Mouse (Mus musculus): ENCODE data around the gene Slf2. TPM values are rescaled to one million over a fixed set of nuclear protein-coding genes. Genes with fewer than 3 reads are reported as not detected.

The Slf2 gene
- 10 to 100 TPM; 40.1 to 41.9 TPM for total RNA-seq (2021)
- long read RNA-seq, full-length matches to known transcripts = 9 of 18 reads
- long read RNA-seq, partial matches to known transcripts = 7 of 18 reads
- long read RNA-seq, other reads (novel, unspliced or antisense) = 2 of 18 reads

- peak; percentile 98 to 100 for DNase-seq (ENCODE audit: low spot score in 2 of 2)
Measured at GRCm38 (mm10) chr19:44930744-44931453, at the start of gene Slf2. Slf2 (plus strand) TSS chr19:44931151.

- DNase-seq (ENCODE audit: low spot score in 2 of 2) = no peak
Measured at GRCm38 (mm10) chr19:44882552-44883024, 48.4 kb upstream of the Slf2 start.

- no peak for DNase-seq (ENCODE audit: low spot score in 2 of 2)
Measured at GRCm38 (mm10) chr19:44884331-44884730, 46.6 kb upstream of the Slf2 start.

GRCm38 (mm10) chr19:44886475-44886874 lies 44.5 kb upstream of the Slf2 start:
- no peak for DNase-seq (ENCODE audit: low spot score in 2 of 2)

GRCm38 (mm10) chr19:44887679-44888235 lies 43.2 kb upstream of the Slf2 start:
- DNase-seq (ENCODE audit: low spot score in 2 of 2) = peak; percentile 45 to 76

- no peak for DNase-seq (ENCODE audit: low spot score in 2 of 2)
Measured at GRCm38 (mm10) chr19:44889548-44889947, 41.4 kb upstream of the Slf2 start.

- no peak for DNase-seq (ENCODE audit: low spot score in 2 of 2)
Measured at GRCm38 (mm10) chr19:44891446-44891845, 39.5 kb upstream of the Slf2 start.

GRCm38 (mm10) chr19:44893231-44893871 lies 37.6 kb upstream of the Slf2 start:
- peak in 1 of 2 experiments; percentile 44 for DNase-seq (ENCODE audit: low spot score in 2 of 2)

- peak; percentile 59 to 65 for DNase-seq (ENCODE audit: low spot score in 2 of 2)
Measured at GRCm38 (mm10) chr19:44895245-44895644, 35.7 kb upstream of the Slf2 start.

GRCm38 (mm10) chr19:44896450-44896849 lies 34.5 kb upstream of the Slf2 start:
- no peak for DNase-seq (ENCODE audit: low spot score in 2 of 2)

- DNase-seq (ENCODE audit: low spot score in 2 of 2) = no peak
Measured at GRCm38 (mm10) chr19:44897521-44897920, 33.4 kb upstream of the Slf2 start.

GRCm38 (mm10) chr19:44898646-44899045 lies 32.3 kb upstream of the Slf2 start:
- DNase-seq (ENCODE audit: low spot score in 2 of 2) = no peak

GRCm38 (mm10) chr19:44899104-44899793 lies 31.7 kb upstream of the Slf2 start:
- DNase-seq (ENCODE audit: low spot score in 2 of 2) = no peak

GRCm38 (mm10) chr19:44899947-44900773 lies 30.8 kb upstream of the Slf2 start:
- DNase-seq (ENCODE audit: low spot score in 2 of 2) = no peak

GRCm38 (mm10) chr19:44901047-44901446 lies 29.9 kb upstream of the Slf2 start:
- no peak for DNase-seq (ENCODE audit: low spot score in 2 of 2)

GRCm38 (mm10) chr19:44902324-44902723 lies 28.6 kb upstream of the Slf2 start:
- DNase-seq (ENCODE audit: low spot score in 2 of 2) = no peak

GRCm38 (mm10) chr19:44903343-44904000 lies 27.5 kb upstream of the Slf2 start:
- DNase-seq (ENCODE audit: low spot score in 2 of 2) = no peak

- no peak for DNase-seq (ENCODE audit: low spot score in 2 of 2)
Measured at GRCm38 (mm10) chr19:44904141-44904720, 26.7 kb upstream of the Slf2 start.

GRCm38 (mm10) chr19:44905316-44905715 lies 25.6 kb upstream of the Slf2 start:
- no peak for DNase-seq (ENCODE audit: low spot score in 2 of 2)
